Mouse (Mus musculus) limb, embryonic 14.5 days (tissue): ENCODE measurements at regions not wholly inside any gene's neighbourhood (a gene's known extent, or its start where the extent isn't known, plus 50 kb on each side); places are given as distances from the start of the nearest gene placed in this dataset.

ENCODE experiments used
- ATAC-seq: fragments of 200-750 bp; cut with Nextera tagmentation; 2 replicates; pipeline ENCODE4 v1.8.0; 2017; ENCODE audit warnings: low read depth, moderate number of reproducible peaks, moderate TSS enrichment; ENCODE audit not compliant: low FRiP score
- DNase-seq: peaks from one replicate; pipeline ENCODE4 v3.0.0-alpha.2; 2015; ENCODE audit warnings: low spot score
- H3K27ac ChIP-seq: fragments of 300-500 bp; sonication (generic); replicated peaks from 2 replicates; pipeline ENCODE4 v1.5.1; 2014; ENCODE audit warnings: low read depth, mild to moderate bottlenecking, low read length, moderate library complexity, mixed read lengths
- H3K27me3 ChIP-seq: fragments of 300-500 bp; sonication (generic); 2 replicates; pipeline ENCODE4 v1.6.1; 2014; ENCODE audit warnings: low read length, mixed read lengths; ENCODE audit not compliant: control insufficient read depth, insufficient read depth
- H3K36me3 ChIP-seq: fragments of 300-500 bp; sonication (generic); 2 replicates; pipeline ENCODE4 v1.6.1; 2014; ENCODE audit warnings: mild to moderate bottlenecking, low read length, moderate library complexity, mixed read lengths; ENCODE audit not compliant: control insufficient read depth, insufficient read depth
- H3K4me1 ChIP-seq: fragments of 300-500 bp; sonication (generic); 2 replicates; pipeline ENCODE4 v1.6.1; 2014; ENCODE audit warnings: antibody characterized with exemption, low read length, mixed read lengths; ENCODE audit not compliant: control insufficient read depth, insufficient read depth
- H3K4me2 ChIP-seq: fragments of 300-500 bp; sonication (generic); replicated peaks from 2 replicates; pipeline ENCODE4 v1.6.1; 2014; ENCODE audit warnings: low read depth, mild to moderate bottlenecking, low read length, moderate library complexity; ENCODE audit not compliant: severe bottlenecking
- H3K4me3 ChIP-seq: fragments of 300-500 bp; sonication (generic); replicated peaks from 2 replicates; pipeline ENCODE4 v1.5.1; 2014; ENCODE audit warnings: low read length
- H3K9ac ChIP-seq: fragments of 300-500 bp; sonication (generic); 2 replicates; pipeline ENCODE4 v1.6.1; 2014; ENCODE audit warnings: mild to moderate bottlenecking, low read depth, low read length, moderate library complexity; ENCODE audit not compliant: severe bottlenecking
- H3K9me3 ChIP-seq: fragments of 300-500 bp; sonication (generic); 2 replicates; pipeline ENCODE4 v1.6.1; 2016; ENCODE audit warnings: low read length; ENCODE audit not compliant: control insufficient read depth
- POLR2A ChIP-seq: fragments of 200-500 bp; IDR thresholded peaks from 2 replicates; pipeline ENCODE4 v1.8.0; 2012; ENCODE audit warnings: inconsistent platforms, mild to moderate bottlenecking, moderate library complexity, borderline replicate concordance; ENCODE audit not compliant: insufficient read depth, insufficient read length; ENCODE audit errors: extremely low read depth
- WGBS: fragments of 180-500 bp; shearing (Covaris S2); extraction: QIAGEN DNeasy Blood & Tissue Kit; methylation state at CpG from one replicate; pipeline ENCODE4 v1.1.7; 2014; 5-methylcytosine and 5-hydroxymethylcytosine counted together

DNA sequence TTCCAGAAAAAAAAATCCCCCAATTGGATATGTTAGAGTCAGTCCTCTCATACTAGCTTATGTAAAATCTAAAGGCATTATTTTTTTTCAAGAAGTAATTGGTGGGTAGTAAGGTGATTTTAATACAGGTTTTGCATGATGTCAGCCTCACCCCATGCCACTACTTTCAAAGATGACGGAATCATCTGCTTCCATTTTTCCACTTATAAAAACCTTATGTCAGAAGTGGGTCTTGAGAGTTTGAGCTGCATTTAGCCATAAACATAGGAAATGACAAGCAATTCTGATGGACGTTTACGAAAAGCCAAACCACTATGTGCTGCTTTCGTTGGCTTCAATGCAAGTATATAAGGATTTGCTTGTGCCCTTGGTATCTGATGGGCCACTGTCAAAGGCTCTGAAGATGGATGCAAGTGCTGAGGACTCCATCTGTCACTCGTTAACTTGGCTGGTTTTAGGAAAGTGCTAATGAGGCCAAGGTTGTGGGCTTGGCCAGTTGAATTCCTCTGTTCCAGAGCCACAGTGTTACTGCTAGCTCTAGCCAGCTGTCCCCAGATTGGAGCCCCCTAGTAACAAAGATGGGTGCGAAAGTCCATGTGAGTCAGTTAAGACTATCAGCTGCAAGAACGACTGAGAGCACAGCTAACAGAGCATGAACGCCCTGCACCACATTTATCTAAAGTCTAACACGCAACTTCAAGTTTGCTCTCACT, 72.8 kb upstream of the Mrps30 start:
- Histone ChIP-seq H3K9me3 (no peaks in the 10 kb centered on the region), H3K4me1 (peaks cover 8% of the 10 kb centered on the region; the same call in 1 of the 2 replicates), H3K4me3 (no peak overlapping the region), H3K9ac (no peak overlapping the region), H3K27me3 (no peaks in the 10 kb centered on the region), H3K27ac (peak overlapping the region; percentile 75; the same call in 1 of the 2 replicates), H3K4me2 (no peak overlapping the region), H3K36me3 (no peaks in the 10 kb centered on the region)
- DNase-seq = no peak
- 44% methylated on average over 9 of the region's 9 CpGs for WGBS
- no peak for TF ChIP-seq POLR2A
- 0 out of 2 replicates have a peak, but pooled peaks have one; percentile 53 for ATAC-seq

GRCm38 (mm10) chr13:118448977-118449705, 62.1 kb upstream of the Mrps30 start:
- H3K9me3 ChIP-seq = no peaks in the 10 kb centered on the region
- ATAC-seq (no peak), DNase-seq (no peak)
- no peak overlapping the region for H3K4me2 ChIP-seq
- no peak overlapping the region for H3K9ac ChIP-seq
- H3K36me3 ChIP-seq = no peaks in the 10 kb centered on the region
- H3K27ac ChIP-seq = no peak overlapping the region
- H3K4me3 ChIP-seq = no peak overlapping the region
- TF ChIP-seq POLR2A = no peak
- 60% methylated on average over 6 of the region's 6 CpGs for WGBS
- no peaks in the 10 kb centered on the region for H3K27me3 ChIP-seq
- H3K4me1 ChIP-seq = no peaks in the 10 kb centered on the region

- Histone ChIP-seq H3K4me2 (no peak overlapping the region), H3K27ac (no peak overlapping the region), H3K9me3 (no peaks in the 10 kb centered on the region), H3K4me3 (no peak overlapping the region), H3K36me3 (no peaks in the 10 kb centered on the region), H3K9ac (no peak overlapping the region), H3K4me1 (no peaks in the 10 kb centered on the region), H3K27me3 (no peaks in the 10 kb centered on the region)
- WGBS = 87% methylated on average over 5 of the region's 5 CpGs
- ATAC-seq = no peak
- no peak for DNase-seq
- TF ChIP-seq POLR2A = no peak
Observed at GRCm38 (mm10) chr13:118441322-118442064, 54.4 kb upstream of the Mrps30 start.
